Mouse (Mus musculus) embryo, embryonic 11.5 days (tissue): ENCODE results near the gene Ccdc33.
A peak's percentile ranks its signal among the peaks of the same experiment; 100 is the strongest.

ENCODE experiments used
- DNase-seq: peaks from one replicate; pipeline ENCODE4 v3.0.0-alpha.2; 2012; ENCODE audit warnings: low read depth, low spot score

The Ccdc33 gene

DNA sequence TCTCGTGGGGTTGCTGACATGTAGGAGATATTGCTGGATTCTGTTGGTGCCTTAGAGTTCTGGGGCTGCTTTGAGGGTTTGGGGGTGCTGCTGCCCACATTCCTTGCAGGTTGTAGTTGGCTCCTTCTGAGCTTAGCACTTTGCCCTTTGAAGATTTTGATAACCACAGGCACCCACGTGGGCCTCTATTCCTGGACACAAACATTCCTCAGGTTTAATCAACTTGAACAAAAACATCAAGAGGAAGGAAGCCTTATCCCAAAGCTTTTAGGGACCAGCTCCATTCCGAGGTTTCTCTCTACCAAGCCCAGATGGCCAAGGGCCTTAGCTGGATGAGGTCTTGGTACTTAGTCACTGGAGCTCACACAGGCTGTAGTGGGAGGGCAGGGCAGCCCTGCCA is 12.3 kb upstream of the Ccdc33 start:
- DNase-seq: no peak

- DNase-seq: no peak
Measured at GRCm38 (mm10) chr9:58129508-58129907, 10.9 kb upstream of the Ccdc33 start.

GRCm38 (mm10) chr9:58128926-58129413 is 10.3 kb upstream of the Ccdc33 start:
- peak; percentile 73 for DNase-seq

DNA sequence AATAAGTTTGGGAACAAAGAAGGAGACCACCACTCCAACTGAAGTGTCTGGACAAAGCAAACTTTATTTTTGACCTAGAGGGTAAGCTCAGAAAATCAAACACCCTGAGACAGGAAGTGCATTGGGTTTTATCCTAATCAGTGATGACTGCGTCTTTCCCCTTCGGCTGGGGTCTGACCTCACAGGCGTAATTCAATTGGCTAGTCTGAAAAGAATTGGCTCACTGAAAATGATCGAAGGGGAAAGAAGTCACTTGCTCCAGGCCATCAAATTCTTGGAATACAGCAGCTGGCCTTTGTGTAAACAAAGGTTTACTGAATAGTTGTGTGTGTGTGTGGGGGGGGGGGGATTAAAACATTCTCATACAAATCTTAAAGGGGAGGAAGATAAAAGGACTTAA is 7.2 kb upstream of the Ccdc33 start:
- DNase-seq: no peak

DNA sequence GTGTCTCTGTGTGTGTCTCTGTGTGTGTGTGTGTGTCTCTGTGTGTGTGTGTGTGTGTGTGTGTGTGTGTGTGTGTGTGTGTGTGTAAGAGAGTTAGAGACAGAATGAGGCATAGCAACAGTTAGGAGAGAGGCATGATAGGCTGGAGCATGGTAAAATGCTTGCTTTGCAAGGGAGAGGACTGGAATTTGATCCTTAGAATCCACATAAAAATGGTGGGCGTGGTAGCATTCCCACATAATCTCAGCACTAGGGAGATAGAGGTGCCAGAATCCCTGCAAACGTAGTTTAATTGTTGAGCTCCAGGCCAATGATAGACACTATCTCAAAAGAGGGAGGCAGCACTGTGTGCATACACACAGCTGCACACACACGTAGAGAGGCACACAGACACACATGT is 6.5 kb upstream of the Ccdc33 start:
- no peak for DNase-seq

GRCm38 (mm10) chr9:58116024-58116651 is 2.5 kb downstream of the Ccdc33 start:
- no peak for DNase-seq

GRCm38 (mm10) chr9:58115297-58115925 is 3.2 kb downstream of the Ccdc33 start:
- DNase-seq: no peak

DNA sequence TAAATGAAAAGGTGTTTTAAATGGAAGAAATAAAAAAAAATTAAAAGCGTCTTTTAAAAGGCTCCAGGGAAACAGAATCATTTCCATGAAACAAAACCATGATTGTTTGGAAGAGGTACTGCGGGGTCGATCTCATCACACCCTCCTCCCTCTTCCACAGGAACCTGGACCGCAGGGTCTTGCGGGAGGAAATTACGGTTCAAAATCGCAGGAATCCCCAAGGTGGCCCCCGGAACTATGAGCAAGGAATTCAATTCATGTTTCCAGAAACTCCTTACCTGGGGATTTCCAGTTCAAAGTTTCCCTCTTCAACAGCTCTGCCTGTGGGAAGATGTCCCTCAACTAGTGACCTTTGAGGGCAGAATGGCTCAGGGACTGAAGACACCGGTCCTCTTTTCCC is 4.6 kb downstream of the Ccdc33 start:
- no peak for DNase-seq

DNA sequence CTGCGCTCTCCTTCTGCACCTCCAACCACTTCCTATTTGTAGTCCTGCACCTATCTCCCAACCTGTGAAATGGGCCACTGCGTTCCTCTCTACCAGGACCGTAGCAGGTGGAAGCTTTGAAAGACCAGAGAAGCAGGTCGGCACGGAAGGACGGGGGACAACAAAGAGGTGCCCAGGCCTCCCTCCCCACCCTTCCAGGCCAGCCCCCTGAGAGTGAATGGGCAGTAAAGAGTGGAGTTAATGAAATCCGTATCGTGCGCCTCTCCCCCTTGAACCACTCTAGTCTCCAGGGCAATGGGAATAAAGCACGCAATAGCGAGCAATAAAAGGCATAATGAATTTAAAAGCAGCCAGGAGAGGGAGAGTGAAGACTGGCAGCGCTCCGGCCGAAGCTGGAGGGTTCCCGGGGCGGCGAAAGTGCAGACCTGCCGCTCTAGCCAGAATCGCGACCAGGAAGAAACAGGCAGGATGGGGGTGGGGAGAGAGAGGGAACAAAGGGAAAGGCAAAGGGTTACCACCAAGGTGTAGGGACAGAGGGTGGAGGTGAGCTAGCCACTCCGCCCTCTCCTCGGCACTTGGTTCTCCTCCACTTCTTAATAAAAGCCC is 5.2 kb downstream of the Ccdc33 start:
- DNase-seq: no peak

- DNase-seq: no peak
Measured at GRCm38 (mm10) chr9:58112866-58113278, 5.8 kb downstream of the Ccdc33 start.

DNA sequence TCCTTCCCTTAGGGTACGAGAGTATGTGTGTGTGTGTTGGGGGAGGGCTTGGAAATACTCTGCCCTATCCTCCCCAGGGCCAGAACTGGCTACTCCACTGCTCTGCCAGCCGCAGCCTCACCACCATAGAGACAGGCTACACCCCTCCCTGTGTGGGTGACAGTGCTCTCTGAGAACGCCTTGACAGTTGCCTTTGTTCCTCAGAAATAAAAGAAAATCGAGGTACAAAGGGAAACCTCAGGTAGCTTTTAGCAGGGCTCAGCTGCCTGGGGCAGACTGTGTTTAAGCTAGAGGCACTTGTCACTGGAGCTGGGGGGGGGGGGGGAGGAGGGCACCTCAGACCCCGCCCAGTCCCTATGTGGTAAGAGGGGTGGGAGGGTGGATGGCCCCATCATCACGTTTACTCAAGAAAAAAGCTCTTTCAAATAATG is 6.3 kb downstream of the Ccdc33 start:
- no peak for DNase-seq

DNA sequence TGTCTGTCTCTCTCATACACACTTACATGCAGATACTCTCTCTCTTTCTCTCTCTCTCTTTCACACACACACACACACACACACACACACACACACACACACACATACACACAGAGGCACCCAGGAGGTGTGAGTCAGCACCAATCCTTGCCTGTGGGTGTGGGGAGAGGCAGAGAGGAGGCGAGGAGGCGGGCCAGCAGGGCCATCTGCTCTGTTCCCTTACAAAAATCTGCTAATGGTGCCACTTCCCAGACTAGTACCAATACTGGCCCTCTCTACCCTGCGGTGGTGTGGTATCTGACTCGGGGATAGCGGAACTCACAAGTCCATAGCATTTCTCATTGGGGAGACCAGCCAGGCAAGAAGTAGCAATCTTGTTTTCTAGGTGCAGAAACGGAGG is 7.2 kb downstream of the Ccdc33 start:
- no peak for DNase-seq

- no peak for DNase-seq
Measured at GRCm38 (mm10) chr9:58110787-58111186, 7.8 kb downstream of the Ccdc33 start.

GRCm38 (mm10) chr9:58107494-58107893 is 11.1 kb downstream of the Ccdc33 start:
- DNase-seq: no peak

- DNase-seq: no peak
Measured at GRCm38 (mm10) chr9:58105595-58106169, 12.9 kb downstream of the Ccdc33 start.

DNA sequence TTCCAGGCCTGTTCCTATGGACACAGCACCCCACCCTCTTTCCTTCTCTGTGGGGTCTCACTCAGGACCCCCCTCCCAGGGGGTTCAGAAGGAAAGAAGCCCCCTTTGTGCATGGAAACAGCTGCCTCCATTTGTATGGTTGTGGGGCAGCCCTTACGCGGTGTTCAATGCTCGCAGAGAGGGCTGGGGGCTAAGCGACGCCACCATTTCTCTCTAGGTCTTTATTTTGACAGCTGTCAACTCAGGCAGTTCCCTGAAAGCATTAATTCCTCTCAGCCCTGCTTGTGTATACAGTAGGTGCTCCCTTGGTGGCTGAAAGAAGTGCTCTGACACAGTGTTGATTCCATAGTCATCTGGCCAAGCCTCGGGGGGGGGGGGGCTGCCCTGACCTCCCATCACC is 15.0 kb downstream of the Ccdc33 start:
- DNase-seq: no peak

GRCm38 (mm10) chr9:58102013-58102412 is 16.6 kb downstream of the Ccdc33 start:
- DNase-seq: no peak

DNA sequence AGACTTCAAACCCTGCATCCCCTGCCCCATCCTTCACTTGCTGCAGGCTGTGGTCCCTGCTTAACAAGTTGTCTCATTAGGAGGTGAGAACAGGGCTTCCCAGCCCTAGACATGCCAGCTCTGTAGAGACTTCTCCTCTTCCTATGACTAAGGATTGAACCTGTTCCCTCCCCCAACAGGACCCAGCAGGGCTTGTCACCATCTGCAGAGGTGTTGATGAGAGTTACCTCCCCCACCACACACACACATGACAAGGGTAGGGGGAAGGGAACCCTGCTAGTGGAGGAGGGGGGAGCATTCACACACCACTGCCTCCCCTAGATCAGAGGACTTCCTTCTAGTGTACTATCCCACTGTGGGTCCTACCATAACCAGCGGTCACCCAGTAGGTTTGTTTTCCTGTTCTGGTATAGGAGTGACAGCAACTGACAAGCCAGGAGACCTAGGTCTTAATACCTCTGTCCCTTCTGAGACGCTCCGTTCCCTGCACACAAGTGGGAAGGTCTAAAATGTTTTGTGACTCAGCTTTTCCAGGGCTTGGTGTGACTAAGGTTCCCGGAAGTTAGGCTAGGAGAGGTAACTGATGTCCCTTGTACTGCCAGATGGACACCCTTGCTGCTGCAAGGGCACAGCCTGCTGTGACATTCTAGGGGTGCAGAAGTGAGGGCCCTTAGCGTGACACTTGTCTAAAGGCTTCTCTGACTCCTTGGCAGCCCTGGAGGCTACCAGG is 18.6 kb downstream of the Ccdc33 start:
- no peak for DNase-seq

- DNase-seq: no peak
Measured at GRCm38 (mm10) chr9:58096629-58097301, 21.9 kb downstream of the Ccdc33 start.

DNA sequence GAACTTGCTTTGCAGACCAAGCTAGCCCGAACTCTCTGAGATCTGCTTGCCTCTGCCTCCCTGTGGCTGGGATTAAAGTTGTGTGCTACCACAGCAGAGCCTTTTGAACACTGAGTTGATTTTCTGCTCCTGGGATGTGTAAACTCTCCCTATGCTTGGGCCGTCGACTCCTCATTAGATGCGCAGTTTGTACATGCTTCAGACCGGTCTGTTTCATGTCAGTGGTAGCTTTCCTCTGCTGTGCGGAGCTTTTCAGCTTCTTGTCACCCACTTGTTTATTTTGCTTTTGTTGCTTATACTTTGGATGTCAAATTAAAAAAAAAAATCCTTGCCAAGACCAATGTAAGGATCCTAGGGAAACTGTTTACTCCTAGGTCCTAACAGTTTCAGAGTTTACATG is 22.6 kb downstream of the Ccdc33 start:
- no peak for DNase-seq

- DNase-seq: no peak
Measured at GRCm38 (mm10) chr9:58093776-58094175, 24.8 kb downstream of the Ccdc33 start.
